Mouse (Mus musculus): ENCODE results near the gene Gm1553.

Gm1553 gene

GRCm38 (mm10) chr10:82492518-82492917, at the start of gene Gm1553:
Gene Gm1553, minus strand, starts transcription at chr10:82492618.
- no peak for DNase-seq (ENCODE audit: low spot score)

All from layer of hippocampus, adult 11-12 months (tissue).